Mouse (Mus musculus): Measurements from ENCODE around the gene Kif26b. TPM values are rescaled to one million over a fixed set of nuclear protein-coding genes. Genes with fewer than 3 reads are reported as not detected.

Gene Kif26b
- polyA plus RNA-seq, 1 experiment from 2014 or later = 8.8 TPM

GRCm38 (mm10) chr1:178933953-178934637, 405.2 kb downstream of the Kif26b start:
- no peak overlapping the region for H3K4me3 ChIP-seq
- no peak for ATAC-seq (ENCODE audit: extremely low read depth, insufficient number of reproducible peaks, low FRiP score, low TSS enrichment)
- H3K9me3 ChIP-seq = no peaks in the 10 kb centered on the region
- H3K4me2 ChIP-seq = no peak overlapping the region
- no peak overlapping the region for H3K9ac ChIP-seq
- WGBS = 72% methylated on average over 6 of the region's 6 CpGs
- H3K36me3 ChIP-seq = peaks cover 78% of the 10 kb centered on the region
- H3K4me1 ChIP-seq = peaks cover 16% of the 10 kb centered on the region
- H3K27me3 ChIP-seq (replicated peaks) = no peaks in the 10 kb centered on the region
- no peak overlapping the region for H3K27ac ChIP-seq (replicated peaks)

GRCm38 (mm10) chr1:178936457-178936856, 407.5 kb downstream of the Kif26b start:
- H3K9ac ChIP-seq = no peak overlapping the region
- no peak for ATAC-seq (ENCODE audit: extremely low read depth, insufficient number of reproducible peaks, low FRiP score, low TSS enrichment)
- H3K4me1 ChIP-seq = peaks cover 22% of the 10 kb centered on the region
- no peaks in the 10 kb centered on the region for H3K27me3 ChIP-seq (replicated peaks)
- H3K9me3 ChIP-seq = no peaks in the 10 kb centered on the region
- H3K4me3 ChIP-seq = no peak overlapping the region
- peaks cover 54% of the 10 kb centered on the region for H3K36me3 ChIP-seq
- H3K4me2 ChIP-seq = no peak overlapping the region
- 43% methylated on average over 4 of the region's 4 CpGs for WGBS
- peak overlapping the region; percentile 54; the same call in 1 of the 2 replicates for H3K27ac ChIP-seq (replicated peaks)

GRCm38 (mm10) chr1:178936976-178937375, 408.1 kb downstream of the Kif26b start:
- no peak overlapping the region for H3K4me2 ChIP-seq
- H3K4me1 ChIP-seq = peaks cover 24% of the 10 kb centered on the region
- no peaks in the 10 kb centered on the region for H3K9me3 ChIP-seq
- no peak overlapping the region for H3K27ac ChIP-seq (replicated peaks)
- H3K27me3 ChIP-seq (replicated peaks) = no peaks in the 10 kb centered on the region
- H3K36me3 ChIP-seq = peaks cover 49% of the 10 kb centered on the region
- no peak overlapping the region for H3K4me3 ChIP-seq
- no peak for ATAC-seq (ENCODE audit: extremely low read depth, insufficient number of reproducible peaks, low FRiP score, low TSS enrichment)
- H3K9ac ChIP-seq = no peak overlapping the region
- 70% methylated on average over 2 of the region's 2 CpGs for WGBS

GRCm38 (mm10) chr1:178940353-178940752, 411.4 kb downstream of the Kif26b start:
- no peak overlapping the region for H3K9ac ChIP-seq
- no peak for ATAC-seq (ENCODE audit: extremely low read depth, insufficient number of reproducible peaks, low FRiP score, low TSS enrichment)
- WGBS = 62% methylated on average over 4 of the region's 4 CpGs

GRCm38 (mm10) chr1:178942251-178942963, 413.5 kb downstream of the Kif26b start:
- no peaks in the 10 kb centered on the region for H3K27me3 ChIP-seq (replicated peaks)
- peaks cover 19% of the 10 kb centered on the region for H3K4me1 ChIP-seq
- no peak overlapping the region for H3K4me3 ChIP-seq
- H3K27ac ChIP-seq (replicated peaks) = no peak overlapping the region
- H3K9me3 ChIP-seq = no peaks in the 10 kb centered on the region
- 39% methylated on average over 7 of the region's 7 CpGs for WGBS
- ATAC-seq (ENCODE audit: extremely low read depth, insufficient number of reproducible peaks, low FRiP score, low TSS enrichment) = no peak
- H3K36me3 ChIP-seq = peaks cover 10% of the 10 kb centered on the region; the same call in 1 of the 2 replicates
- no peak overlapping the region for H3K4me2 ChIP-seq
- H3K9ac ChIP-seq = no peak overlapping the region

More at GRCm38 (mm10) chr1:178940353-178940752, 411.4 kb downstream of the Kif26b start:
- Histone ChIP-seq H3K4me1 (peaks cover 32% of the 10 kb centered on the region), H3K4me3 (no peak overlapping the region), H3K27ac (replicated peaks) (no peak overlapping the region), H3K36me3 (peaks cover 22% of the 10 kb centered on the region), H3K9me3 (no peaks in the 10 kb centered on the region), H3K4me2 (no peak overlapping the region), H3K27me3 (replicated peaks) (no peaks in the 10 kb centered on the region)

GRCm38 (mm10) chr1:178952910-178953309, 424.0 kb downstream of the Kif26b start:
- H3K27ac ChIP-seq (replicated peaks) = no peak overlapping the region
- no peak overlapping the region for H3K4me3 ChIP-seq
- no peaks in the 10 kb centered on the region for H3K36me3 ChIP-seq
- no peak overlapping the region for H3K9ac ChIP-seq
- H3K4me2 ChIP-seq = no peak overlapping the region
- ATAC-seq (ENCODE audit: extremely low read depth, insufficient number of reproducible peaks, low FRiP score, low TSS enrichment) = no peak
- WGBS = 77% methylated on average over 12 of the region's 12 CpGs
- no peaks in the 10 kb centered on the region for H3K27me3 ChIP-seq (replicated peaks)
- peaks cover 7% of the 10 kb centered on the region; the same call in 1 of the 2 replicates for H3K9me3 ChIP-seq
- H3K4me1 ChIP-seq = no peaks in the 10 kb centered on the region

- no peaks in the 10 kb centered on the region for H3K9me3 ChIP-seq
- no peaks in the 10 kb centered on the region for H3K27me3 ChIP-seq (replicated peaks)
- no peak overlapping the region for H3K27ac ChIP-seq (replicated peaks)
- H3K4me1 ChIP-seq = peaks cover 5% of the 10 kb centered on the region; the same call in 1 of the 2 replicates
- H3K4me3 ChIP-seq = no peak overlapping the region
- H3K9ac ChIP-seq = no peak overlapping the region
- no peak overlapping the region for H3K4me2 ChIP-seq
- no peaks in the 10 kb centered on the region for H3K36me3 ChIP-seq
- no peak for ATAC-seq (ENCODE audit: extremely low read depth, insufficient number of reproducible peaks, low FRiP score, low TSS enrichment)
- 84% methylated on average over 4 of the region's 4 CpGs for WGBS
These were observed 429.7 kb downstream of the Kif26b start for GRCm38 (mm10) chr1:178958641-178959040.

GRCm38 (mm10) chr1:178960015-178960559, 431.2 kb downstream of the Kif26b start:
- Histone ChIP-seq H3K27me3 (replicated peaks) (no peaks in the 10 kb centered on the region), H3K4me3 (no peak overlapping the region), H3K4me2 (no peak overlapping the region), H3K4me1 (peaks cover 5% of the 10 kb centered on the region; the same call in 1 of the 2 replicates), H3K9me3 (no peaks in the 10 kb centered on the region), H3K27ac (replicated peaks) (no peak overlapping the region), H3K9ac (no peak overlapping the region), H3K36me3 (no peaks in the 10 kb centered on the region)
- no peak; the same call in 1 of the 2 replicates for ATAC-seq (ENCODE audit: extremely low read depth, insufficient number of reproducible peaks, low FRiP score, low TSS enrichment)
- WGBS = 48% methylated on average over 7 of the region's 7 CpGs

- WGBS = 83% methylated on average over 9 of the region's 9 CpGs
- Histone ChIP-seq H3K27me3 (replicated peaks) (no peaks in the 10 kb centered on the region), H3K27ac (replicated peaks) (no peak overlapping the region), H3K9ac (no peak overlapping the region), H3K4me1 (peaks cover 5% of the 10 kb centered on the region; the same call in 1 of the 2 replicates), H3K9me3 (no peaks in the 10 kb centered on the region), H3K36me3 (no peaks in the 10 kb centered on the region), H3K4me2 (no peak overlapping the region), H3K4me3 (no peak overlapping the region)
- ATAC-seq (ENCODE audit: extremely low read depth, insufficient number of reproducible peaks, low FRiP score, low TSS enrichment) = no peak
These were observed 432.7 kb downstream of the Kif26b start for GRCm38 (mm10) chr1:178961661-178962060.

GRCm38 (mm10) chr1:178972055-178972454, 443.1 kb downstream of the Kif26b start:
- no peak overlapping the region for H3K9ac ChIP-seq
- H3K4me1 ChIP-seq = no peaks in the 10 kb centered on the region
- WGBS = 79% methylated on average over 10 of the region's 10 CpGs
- H3K36me3 ChIP-seq = no peaks in the 10 kb centered on the region
- H3K4me3 ChIP-seq = no peak overlapping the region
- H3K9me3 ChIP-seq = no peaks in the 10 kb centered on the region
- no peak overlapping the region for H3K4me2 ChIP-seq
- no peak overlapping the region for H3K27ac ChIP-seq (replicated peaks)
- no peaks in the 10 kb centered on the region for H3K27me3 ChIP-seq (replicated peaks)
- no peak for ATAC-seq (ENCODE audit: extremely low read depth, insufficient number of reproducible peaks, low FRiP score, low TSS enrichment)

- Histone ChIP-seq H3K36me3 (no peaks in the 10 kb centered on the region), H3K9me3 (no peaks in the 10 kb centered on the region; the same call in 1 of the 2 replicates), H3K4me1 (peaks cover 20% of the 10 kb centered on the region), H3K4me3 (no peak overlapping the region), H3K27me3 (replicated peaks) (no peaks in the 10 kb centered on the region), H3K27ac (replicated peaks) (no peak overlapping the region), H3K9ac (no peak overlapping the region), H3K4me2 (no peak overlapping the region)
- 61% methylated on average over 8 of the region's 8 CpGs for WGBS
- ATAC-seq (ENCODE audit: extremely low read depth, insufficient number of reproducible peaks, low FRiP score, low TSS enrichment) = no peak
These were observed 449.8 kb downstream of the Kif26b start for GRCm38 (mm10) chr1:178978617-178979245.

All from heart, embryonic 13.5 days (tissue).